Mouse (Mus musculus): ENCODE data around the gene Ttc6. TPM values are rescaled to one million over a fixed set of nuclear protein-coding genes. Genes with fewer than 3 reads are reported as not detected.

Ttc6 gene
- total RNA-seq (2021) = under 1 TPM; 0.30 to 0.48 TPM
- long read RNA-seq, experiment 1 = 0 reads
- long read RNA-seq, experiment 2 = 0 reads

GRCm38 (mm10) chr12:57563909-57564308, at the start of gene Ttc6:
TSS of gene Ttc6 (plus strand) at chr12:57564113.
- no peak for DNase-seq (ENCODE audit: low spot score in 2 of 2)

- DNase-seq (ENCODE audit: low spot score in 2 of 2) = no peak
Measured at GRCm38 (mm10) chr12:57514552-57514951, 49.4 kb upstream of the Ttc6 start.

- no peak for DNase-seq (ENCODE audit: low spot score in 2 of 2)
Measured at GRCm38 (mm10) chr12:57515702-57516377, 48.1 kb upstream of the Ttc6 start.

- no peak for DNase-seq (ENCODE audit: low spot score in 2 of 2)
Measured at GRCm38 (mm10) chr12:57528335-57528734, 35.6 kb upstream of the Ttc6 start.

GRCm38 (mm10) chr12:57530474-57530873, 33.4 kb upstream of the Ttc6 start:
- no peak for DNase-seq (ENCODE audit: low spot score in 2 of 2)

GRCm38 (mm10) chr12:57534517-57534878, 29.4 kb upstream of the Ttc6 start:
- no peak for DNase-seq (ENCODE audit: low spot score in 2 of 2)

GRCm38 (mm10) chr12:57534879-57535611, 28.9 kb upstream of the Ttc6 start:
- no peak for DNase-seq (ENCODE audit: low spot score in 2 of 2)

- no peak for DNase-seq (ENCODE audit: low spot score in 2 of 2)
Measured at GRCm38 (mm10) chr12:57536056-57536908, 27.6 kb upstream of the Ttc6 start.

- no peak for DNase-seq (ENCODE audit: low spot score in 2 of 2)
Measured at GRCm38 (mm10) chr12:57536909-57537670, 26.8 kb upstream of the Ttc6 start.

GRCm38 (mm10) chr12:57537791-57538587, 25.9 kb upstream of the Ttc6 start:
- DNase-seq (ENCODE audit: low spot score in 2 of 2) = no peak

GRCm38 (mm10) chr12:57538588-57539550, 25.0 kb upstream of the Ttc6 start:
- DNase-seq (ENCODE audit: low spot score in 2 of 2) = no peak

- DNase-seq (ENCODE audit: low spot score in 2 of 2) = no peak
Measured at GRCm38 (mm10) chr12:57539551-57539985, 24.3 kb upstream of the Ttc6 start.

- no peak for DNase-seq (ENCODE audit: low spot score in 2 of 2)
Measured at GRCm38 (mm10) chr12:57541118-57541517, 22.8 kb upstream of the Ttc6 start.

- DNase-seq (ENCODE audit: low spot score in 2 of 2) = no peak
Measured at GRCm38 (mm10) chr12:57541931-57542745, 21.8 kb upstream of the Ttc6 start.

GRCm38 (mm10) chr12:57542746-57543626, 20.9 kb upstream of the Ttc6 start:
- no peak for DNase-seq (ENCODE audit: low spot score in 2 of 2)

GRCm38 (mm10) chr12:57543627-57543991, 20.3 kb upstream of the Ttc6 start:
- no peak for DNase-seq (ENCODE audit: low spot score in 2 of 2)

Measured in layer of hippocampus, postnatal 14 days (tissue).